Mouse (Mus musculus): ENCODE results near the gene Gjd2. TPM values are rescaled to one million over a fixed set of nuclear protein-coding genes. Genes with fewer than 3 reads are reported as not detected.
A peak's percentile ranks its signal among the peaks of the same experiment; 100 is the strongest.

The Gjd2 gene
- polyA plus RNA-seq, 1 experiment from 2014 or later = 0.24 TPM

DNA sequence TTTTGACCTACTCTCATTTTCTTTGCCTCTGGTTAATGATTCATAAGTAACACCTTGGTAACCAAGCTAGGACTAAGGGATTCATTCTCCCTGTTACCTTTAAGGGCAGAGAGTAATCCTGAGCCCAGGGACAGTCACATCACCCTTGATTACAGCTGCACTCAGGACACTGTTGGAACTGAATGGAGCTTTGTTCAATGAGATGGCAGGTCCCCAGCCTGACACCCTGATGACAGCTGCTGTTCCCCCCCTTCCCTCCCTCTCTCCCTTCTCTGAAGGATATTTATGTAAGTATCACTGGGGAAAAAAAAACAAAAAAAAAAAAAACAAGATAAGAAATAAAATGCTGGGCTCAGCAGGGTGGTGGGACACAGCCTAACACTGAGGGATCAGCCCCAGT lies 16.5 kb downstream of the Gjd2 start:
- ATAC-seq (ENCODE audit: low read depth) = no peak
- Histone ChIP-seq H3K4me1 (ENCODE audit: control insufficient read depth, insufficient read depth, low read length) (no peaks in the 10 kb centered on the region), H3K9me3 (ENCODE audit: control insufficient read depth, low read length) (no peaks in the 10 kb centered on the region)

DNA sequence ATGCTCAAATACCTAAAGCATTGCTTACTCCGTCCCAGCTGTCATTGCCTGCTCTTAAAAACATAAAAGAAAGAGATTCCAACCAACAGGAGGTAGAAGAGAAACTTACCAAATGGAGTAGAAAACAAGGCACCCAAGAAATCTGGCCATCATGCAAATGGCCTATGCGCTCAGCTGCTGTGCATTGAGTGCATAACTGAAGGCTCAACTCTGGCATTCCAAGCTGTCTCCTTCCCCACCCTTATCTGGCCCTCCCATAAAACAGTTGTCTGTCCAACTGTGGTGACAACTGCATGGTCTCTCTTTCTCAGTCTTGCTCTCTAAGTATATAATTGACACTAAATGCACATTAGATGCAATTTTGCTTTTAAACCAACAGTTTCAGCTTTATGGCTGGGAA lies 28.5 kb downstream of the Gjd2 start:
- ATAC-seq (ENCODE audit: low read depth) (peak; percentile 50; the same call in 1 of the 2 replicates), DNase-seq (ENCODE audit: low spot score) (peak; percentile 67)
- H3K9ac ChIP-seq (ENCODE audit: low read depth, low read length) = no peak overlapping the region
- no peaks in the 10 kb centered on the region for H3K4me1 ChIP-seq (ENCODE audit: control insufficient read depth, insufficient read depth, low read length)
- no peak overlapping the region for H3K4me2 ChIP-seq (ENCODE audit: low read depth, low read length)
- WGBS = 74% methylated on average over 2 of the region's 2 CpGs
- H3K27me3 ChIP-seq (replicated peaks; ENCODE audit: control insufficient read depth, insufficient read depth, low read length) = no peaks in the 10 kb centered on the region
- H3K27ac ChIP-seq (replicated peaks; ENCODE audit: low read depth, low read length) = no peak overlapping the region
- H3K36me3 ChIP-seq (ENCODE audit: control insufficient read depth, insufficient read depth, low read length) = no peaks in the 10 kb centered on the region
- no peaks in the 10 kb centered on the region for H3K9me3 ChIP-seq (ENCODE audit: control insufficient read depth, low read length)
- no peak overlapping the region for H3K4me3 ChIP-seq (ENCODE audit: low read depth, low read length)

More for the DNA sequence above, 16.5 kb downstream of the Gjd2 start:
- Histone ChIP-seq H3K27ac (replicated peaks; ENCODE audit: low read depth, low read length) (no peak overlapping the region), H3K27me3 (replicated peaks; ENCODE audit: control insufficient read depth, insufficient read depth, low read length) (no peaks in the 10 kb centered on the region; the same call in 1 of the 2 replicates), H3K4me3 (ENCODE audit: low read depth, low read length) (no peak overlapping the region), H3K9ac (ENCODE audit: low read depth, low read length) (no peak overlapping the region), H3K36me3 (ENCODE audit: control insufficient read depth, insufficient read depth, low read length) (no peaks in the 10 kb centered on the region), H3K4me2 (ENCODE audit: low read depth, low read length) (no peak overlapping the region)
- DNase-seq (ENCODE audit: low spot score) = no peak

- no peak overlapping the region for H3K9ac ChIP-seq (ENCODE audit: low read depth, low read length)
- H3K9me3 ChIP-seq (ENCODE audit: control insufficient read depth, low read length) = no peaks in the 10 kb centered on the region
- no peak overlapping the region for H3K27ac ChIP-seq (replicated peaks; ENCODE audit: low read depth, low read length)
- no peaks in the 10 kb centered on the region for H3K36me3 ChIP-seq (ENCODE audit: control insufficient read depth, insufficient read depth, low read length)
- H3K4me2 ChIP-seq (ENCODE audit: low read depth, low read length) = no peak overlapping the region
- ATAC-seq (ENCODE audit: low read depth) (peak; percentile 92), DNase-seq (ENCODE audit: low spot score) (peak; percentile 84)
- WGBS = 65% methylated on average over 8 of the region's 8 CpGs
- no peaks in the 10 kb centered on the region for H3K27me3 ChIP-seq (replicated peaks; ENCODE audit: control insufficient read depth, insufficient read depth, low read length)
- no peak overlapping the region for H3K4me3 ChIP-seq (ENCODE audit: low read depth, low read length)
- H3K4me1 ChIP-seq (ENCODE audit: control insufficient read depth, insufficient read depth, low read length) = no peaks in the 10 kb centered on the region
These were observed 32.8 kb downstream of the Gjd2 start for GRCm38 (mm10) chr2:113980664-113981063.

- no peak overlapping the region for H3K4me2 ChIP-seq (ENCODE audit: low read depth, low read length)
- H3K9me3 ChIP-seq (ENCODE audit: control insufficient read depth, low read length) = no peaks in the 10 kb centered on the region
- no peaks in the 10 kb centered on the region for H3K36me3 ChIP-seq (ENCODE audit: control insufficient read depth, insufficient read depth, low read length)
- no peak overlapping the region for H3K9ac ChIP-seq (ENCODE audit: low read depth, low read length)
- WGBS = 59% methylated on average over 5 of the region's 5 CpGs
- no peak overlapping the region for H3K27ac ChIP-seq (replicated peaks; ENCODE audit: low read depth, low read length)
- DNase-seq (ENCODE audit: low spot score) (no peak), ATAC-seq (ENCODE audit: low read depth) (no peak)
- H3K4me1 ChIP-seq (ENCODE audit: control insufficient read depth, insufficient read depth, low read length) = no peaks in the 10 kb centered on the region
- no peak overlapping the region for H3K4me3 ChIP-seq (ENCODE audit: low read depth, low read length)
- H3K27me3 ChIP-seq (replicated peaks; ENCODE audit: control insufficient read depth, insufficient read depth, low read length) = no peaks in the 10 kb centered on the region
These were observed 35.2 kb downstream of the Gjd2 start for GRCm38 (mm10) chr2:113978151-113978771.

- Histone ChIP-seq H3K27me3 (replicated peaks; ENCODE audit: control insufficient read depth, insufficient read depth, low read length) (no peaks in the 10 kb centered on the region), H3K4me1 (ENCODE audit: control insufficient read depth, insufficient read depth, low read length) (no peaks in the 10 kb centered on the region), H3K9me3 (ENCODE audit: control insufficient read depth, low read length) (no peaks in the 10 kb centered on the region), H3K4me3 (ENCODE audit: low read depth, low read length) (no peak overlapping the region), H3K36me3 (ENCODE audit: control insufficient read depth, insufficient read depth, low read length) (no peaks in the 10 kb centered on the region), H3K27ac (replicated peaks; ENCODE audit: low read depth, low read length) (no peak overlapping the region), H3K4me2 (ENCODE audit: low read depth, low read length) (no peak overlapping the region), H3K9ac (ENCODE audit: low read depth, low read length) (no peak overlapping the region)
- no peak for ATAC-seq (ENCODE audit: low read depth)
- no peak for DNase-seq (ENCODE audit: low spot score)
- WGBS = 57% methylated on average over 7 of the region's 7 CpGs
These were observed 39.5 kb downstream of the Gjd2 start for GRCm38 (mm10) chr2:113973950-113974349.

GRCm38 (mm10) chr2:113966421-113966820 lies 47.0 kb downstream of the Gjd2 start:
- H3K9ac ChIP-seq (ENCODE audit: low read depth, low read length) = no peak overlapping the region
- no peak overlapping the region for H3K4me2 ChIP-seq (ENCODE audit: low read depth, low read length)
- no peaks in the 10 kb centered on the region for H3K27me3 ChIP-seq (replicated peaks; ENCODE audit: control insufficient read depth, insufficient read depth, low read length)
- H3K9me3 ChIP-seq (ENCODE audit: control insufficient read depth, low read length) = no peaks in the 10 kb centered on the region
- H3K4me1 ChIP-seq (ENCODE audit: control insufficient read depth, insufficient read depth, low read length) = no peaks in the 10 kb centered on the region
- ATAC-seq (ENCODE audit: low read depth) (no peak), DNase-seq (ENCODE audit: low spot score) (peak; percentile 2)
- no peak overlapping the region for H3K27ac ChIP-seq (replicated peaks; ENCODE audit: low read depth, low read length)
- 35% methylated on average over 4 of the region's 4 CpGs for WGBS
- no peaks in the 10 kb centered on the region for H3K36me3 ChIP-seq (ENCODE audit: control insufficient read depth, insufficient read depth, low read length)
- no peak overlapping the region for H3K4me3 ChIP-seq (ENCODE audit: low read depth, low read length)

Other genes starting within 250 kb of the Gjd2 start
- gene Scg5, start 184.5 kb downstream of the Gjd2 start, polyA plus RNA-seq (2014; fragmentation: Nextera tagmentation; extraction: Ambion mirVana) = 8.6 and 9.4 TPM in 2 replicates
- 4.1 and 4.2 TPM in 2 replicates for gene Arhgap11a, start 165.0 kb downstream of the Gjd2 start, polyA plus RNA-seq (2014; fragmentation: Nextera tagmentation; extraction: Ambion mirVana)
- gene Actc1, start 39.9 kb upstream of the Gjd2 start, polyA plus RNA-seq (2014; fragmentation: Nextera tagmentation; extraction: Ambion mirVana) = 2,141 and 2,538 TPM in 2 replicates
- gene Aqr, start 173.4 kb upstream of the Gjd2 start, polyA plus RNA-seq (2014; fragmentation: Nextera tagmentation; extraction: Ambion mirVana) = 44.9 and 48.3 TPM in 2 replicates
- 4.8 and 6.7 TPM in 2 replicates for gene Zfp770, start 187.8 kb upstream of the Gjd2 start, polyA plus RNA-seq (2014; fragmentation: Nextera tagmentation; extraction: Ambion mirVana)

Measured in embryonic facial prominence, embryonic 14.5 days (tissue).